Mouse (Mus musculus): Measurements from ENCODE around the gene Olfr1420. TPM values are rescaled to one million over a fixed set of nuclear protein-coding genes. Genes with fewer than 3 reads are reported as not detected.
"Not testable (repeated sequence)": the region's sequence is repeated elsewhere in the genome, so short reads cannot be mapped to it uniquely, and the experiment has no call there.

Gene Olfr1420
- polyA plus RNA-seq, 1 experiment from 2014 or later: 0.16 TPM

GRCm38 (mm10) chr19:11912533-11913121 is 26.3 kb downstream of the Olfr1420 start:
- under 1% methylated on average over 23 of the region's 54 CpGs for WGBS
- Histone ChIP-seq H3K36me3 (peaks cover 10% of the 10 kb centered on the region), H3K27ac (peak overlapping the region; percentile 92)

GRCm38 (mm10) chr19:11915804-11916203 is 29.4 kb downstream of the Olfr1420 start:
- H3K4me3 ChIP-seq (replicated peaks): no peak overlapping the region
- no peaks in the 10 kb centered on the region for H3K9me3 ChIP-seq
- H3K4me2 ChIP-seq (replicated peaks): no peak overlapping the region
- no peak overlapping the region for H3K9ac ChIP-seq (replicated peaks)
- 32% methylated on average over 2 of the region's 2 CpGs for WGBS
- H3K27ac ChIP-seq: no peak overlapping the region
- no peak for ATAC-seq
- H3K4me1 ChIP-seq (replicated peaks): peaks cover 39% of the 10 kb centered on the region
- H3K36me3 ChIP-seq: peaks cover 23% of the 10 kb centered on the region
- H3K27me3 ChIP-seq: no peaks in the 10 kb centered on the region

More at GRCm38 (mm10) chr19:11912533-11913121, 26.3 kb downstream of the Olfr1420 start:
- H3K9ac ChIP-seq (replicated peaks): peak overlapping the region; percentile 91
- peaks cover 39% of the 10 kb centered on the region for H3K4me1 ChIP-seq (replicated peaks)
- no peaks in the 10 kb centered on the region for H3K27me3 ChIP-seq
- ATAC-seq: peak; percentile 80
- no peaks in the 10 kb centered on the region for H3K9me3 ChIP-seq
- peak overlapping the region; percentile 82 for H3K4me2 ChIP-seq (replicated peaks)
- peak overlapping the region; percentile 88 for H3K4me3 ChIP-seq (replicated peaks)

- Histone ChIP-seq H3K4me3 (replicated peaks) (no peak overlapping the region), H3K36me3 (peaks cover 64% of the 10 kb centered on the region), H3K9me3 (no peaks in the 10 kb centered on the region), H3K9ac (replicated peaks) (no peak overlapping the region), H3K27ac (no peak overlapping the region), H3K4me2 (replicated peaks) (no peak overlapping the region), H3K4me1 (replicated peaks) (no peaks in the 10 kb centered on the region), H3K27me3 (no peaks in the 10 kb centered on the region)
- ATAC-seq: no peak
- WGBS: 96% methylated on average over 1 of the region's 1 CpGs
Measured at GRCm38 (mm10) chr19:11922068-11922467, 35.7 kb downstream of the Olfr1420 start.

GRCm38 (mm10) chr19:11922515-11922914 is 36.1 kb downstream of the Olfr1420 start:
- H3K9ac ChIP-seq (replicated peaks); H3K4me2 ChIP-seq (replicated peaks); H3K4me1 ChIP-seq (replicated peaks); H3K9me3 ChIP-seq; ATAC-seq; H3K4me3 ChIP-seq (replicated peaks); H3K27ac ChIP-seq; H3K27me3 ChIP-seq: not testable (repeated sequence)
- 96% methylated on average over 2 of the region's 2 CpGs for WGBS
- peaks cover 65% of the 10 kb centered on the region for H3K36me3 ChIP-seq

- no peak for ATAC-seq
- Histone ChIP-seq H3K27me3 (no peaks in the 10 kb centered on the region), H3K4me2 (replicated peaks) (no peak overlapping the region), H3K4me1 (replicated peaks) (no peaks in the 10 kb centered on the region), H3K9me3 (no peaks in the 10 kb centered on the region), H3K36me3 (peaks cover 81% of the 10 kb centered on the region), H3K4me3 (replicated peaks) (no peak overlapping the region), H3K9ac (replicated peaks) (no peak overlapping the region), H3K27ac (no peak overlapping the region)
- WGBS: 94% methylated on average over 2 of the region's 2 CpGs
Measured at GRCm38 (mm10) chr19:11926380-11926779, 40.0 kb downstream of the Olfr1420 start.

GRCm38 (mm10) chr19:11928025-11928748 is 41.8 kb downstream of the Olfr1420 start:
- Histone ChIP-seq H3K36me3 (peaks cover 82% of the 10 kb centered on the region), H3K27ac (no peak overlapping the region), H3K9ac (replicated peaks) (no peak overlapping the region), H3K27me3 (no peaks in the 10 kb centered on the region), H3K9me3 (no peaks in the 10 kb centered on the region), H3K4me2 (replicated peaks) (no peak overlapping the region), H3K4me1 (replicated peaks) (no peaks in the 10 kb centered on the region), H3K4me3 (replicated peaks) (no peak overlapping the region)
- no peak for ATAC-seq
- 90% methylated on average over 4 of the region's 4 CpGs for WGBS

- not testable (repeated sequence) for H3K4me2 ChIP-seq (replicated peaks); H3K27ac ChIP-seq; ATAC-seq; H3K9ac ChIP-seq (replicated peaks); H3K27me3 ChIP-seq; H3K9me3 ChIP-seq; H3K4me3 ChIP-seq (replicated peaks); H3K4me1 ChIP-seq (replicated peaks)
- H3K36me3 ChIP-seq: peaks cover 38% of the 10 kb centered on the region
- WGBS: 97% methylated on average over 9 of the region's 9 CpGs
Measured at GRCm38 (mm10) chr19:11946460-11946859, 60.1 kb downstream of the Olfr1420 start.

Small RNAs within 50 kb of the gene (microRNA-seq; reads per million reads assigned to microRNA genes)
- gene Mir6994: 9.9 reads per million, percentile 28 among the genes with 10 or more reads in this experiment

Other genes starting within 250 kb of the Olfr1420 start
- not detected in 2 replicates for gene Ms4a3, start 245.7 kb upstream of the Olfr1420 start, polyA plus RNA-seq (2015; fragmentation: Nextera tagmentation; extraction: Ambion mirVana)
- gene Oosp2, start 226.0 kb upstream of the Olfr1420 start, polyA plus RNA-seq (2015; fragmentation: Nextera tagmentation; extraction: Ambion mirVana): not detected in 2 replicates
- not detected in 2 replicates for gene Oosp1, start 195.4 kb upstream of the Olfr1420 start, polyA plus RNA-seq (2015; fragmentation: Nextera tagmentation; extraction: Ambion mirVana)
- gene Oosp3, start 189.5 kb upstream of the Olfr1420 start, polyA plus RNA-seq (2015; fragmentation: Nextera tagmentation; extraction: Ambion mirVana): not detected in 2 replicates
- not detected in 2 replicates for gene Gif, start 139.0 kb upstream of the Olfr1420 start, polyA plus RNA-seq (2015; fragmentation: Nextera tagmentation; extraction: Ambion mirVana)
- gene Mrpl16, start 116.2 kb upstream of the Olfr1420 start, polyA plus RNA-seq (2015; fragmentation: Nextera tagmentation; extraction: Ambion mirVana): 42.8 and 47.4 TPM in 2 replicates
- gene Stx3, start 67.2 kb upstream of the Olfr1420 start, polyA plus RNA-seq (2015; fragmentation: Nextera tagmentation; extraction: Ambion mirVana): 20.7 and 24.1 TPM in 2 replicates
- not detected in 2 replicates for gene Olfr1417, start 47.3 kb upstream of the Olfr1420 start, polyA plus RNA-seq (2015; fragmentation: Nextera tagmentation; extraction: Ambion mirVana)
- not detected in 2 replicates for gene Olfr1418, start 25.5 kb upstream of the Olfr1420 start, polyA plus RNA-seq (2015; fragmentation: Nextera tagmentation; extraction: Ambion mirVana)
- not detected in 2 replicates for gene Olfr1419, start 11.5 kb upstream of the Olfr1420 start, polyA plus RNA-seq (2015; fragmentation: Nextera tagmentation; extraction: Ambion mirVana)
- 19.6 and 21.4 TPM in 2 replicates for gene Patl1, start 25.8 kb downstream of the Olfr1420 start, polyA plus RNA-seq (2015; fragmentation: Nextera tagmentation; extraction: Ambion mirVana)
- 3.9 and 4.1 TPM in 2 replicates for gene Osbp, start 79.4 kb downstream of the Olfr1420 start, polyA plus RNA-seq (2015; fragmentation: Nextera tagmentation; extraction: Ambion mirVana)
- not detected in 2 replicates for gene Olfr1423, start 154.8 kb downstream of the Olfr1420 start, polyA plus RNA-seq (2015; fragmentation: Nextera tagmentation; extraction: Ambion mirVana)
- gene Olfr1424, start 176.1 kb downstream of the Olfr1420 start, polyA plus RNA-seq (2015; fragmentation: Nextera tagmentation; extraction: Ambion mirVana): not detected in 2 replicates
- gene Olfr1425, start 191.2 kb downstream of the Olfr1420 start, polyA plus RNA-seq (2015; fragmentation: Nextera tagmentation; extraction: Ambion mirVana): not detected in 2 replicates
- not detected in 2 replicates for gene Olfr1426, start 205.4 kb downstream of the Olfr1420 start, polyA plus RNA-seq (2015; fragmentation: Nextera tagmentation; extraction: Ambion mirVana)
- gene Olfr1427, start 216.8 kb downstream of the Olfr1420 start, polyA plus RNA-seq (2015; fragmentation: Nextera tagmentation; extraction: Ambion mirVana): not detected in 2 replicates
- not detected in 2 replicates for gene Olfr1428, start 229.3 kb downstream of the Olfr1420 start, polyA plus RNA-seq (2015; fragmentation: Nextera tagmentation; extraction: Ambion mirVana)
- gene Olfr76, start 236.6 kb downstream of the Olfr1420 start, polyA plus RNA-seq (2015; fragmentation: Nextera tagmentation; extraction: Ambion mirVana): not detected in 2 replicates

All from midbrain, embryonic 13.5 days (tissue).